Mouse (Mus musculus) limb, embryonic 12.5 days (tissue): ENCODE measurements around the gene Uvrag. TPM values are rescaled to one million over a fixed set of nuclear protein-coding genes. Genes with fewer than 3 reads are reported as not detected.

ENCODE experiments used
- ATAC-seq: fragments of 200-750 bp; cut with Nextera tagmentation; 2 replicates; pipeline ENCODE4 v1.8.0; 2017; ENCODE audit warnings: low read depth, moderate TSS enrichment; ENCODE audit not compliant: insufficient number of reproducible peaks, insufficient read depth, low FRiP score, low TSS enrichment
- H3K27ac ChIP-seq: fragments of 300-500 bp; sonication (generic); 2 replicates; pipeline ENCODE4 v1.5.1; 2016; ENCODE audit warnings: mild to moderate bottlenecking, moderate library complexity
- H3K27me3 ChIP-seq: fragments of 300-500 bp; sonication (generic); 2 replicates; pipeline ENCODE4 v1.6.1; 2016; ENCODE audit warnings: mild to moderate bottlenecking, moderate library complexity
- H3K36me3 ChIP-seq: fragments of 300-500 bp; sonication (generic); 2 replicates; pipeline ENCODE4 v1.6.1; 2016; ENCODE audit warnings: mild to moderate bottlenecking, moderate library complexity
- H3K4me1 ChIP-seq: fragments of 300-500 bp; sonication (generic); replicated peaks from 2 replicates; pipeline ENCODE4 v1.6.1; 2016
- H3K4me2 ChIP-seq: fragments of 300-500 bp; sonication (generic); 2 replicates; pipeline ENCODE4 v1.6.1; 2016; ENCODE audit warnings: mild to moderate bottlenecking, moderate library complexity
- H3K4me3 ChIP-seq: fragments of 300-500 bp; sonication (generic); replicated peaks from 2 replicates; pipeline ENCODE4 v1.5.1; 2016; ENCODE audit warnings: mild to moderate bottlenecking
- H3K9ac ChIP-seq: fragments of 300-500 bp; sonication (generic); replicated peaks from 2 replicates; pipeline ENCODE4 v1.6.1; 2016; ENCODE audit warnings: mild to moderate bottlenecking, moderate library complexity
- H3K9me3 ChIP-seq: fragments of 300-500 bp; sonication (generic); 2 replicates; pipeline ENCODE4 v1.6.1; 2016; ENCODE audit warnings: mild to moderate bottlenecking, moderate library complexity
- WGBS: fragments of 180-500 bp; shearing (Covaris S2); methylation state at CpG from one replicate; pipeline ENCODE4 v1.1.7; 2016; 5-methylcytosine and 5-hydroxymethylcytosine counted together
- polyA plus RNA-seq: library from polyadenylated mRNA; unstranded; fragments of >200 nt; fragmentation: Nextera tagmentation; extraction: Ambion mirVana; gene quantifications from 2 replicates; pipeline ENCODE4 v1.2.1, GENCODE M21; 2016

Uvrag gene
- polyA plus RNA-seq, 1 experiment from 2014 or later = 17.4 TPM

DNA sequence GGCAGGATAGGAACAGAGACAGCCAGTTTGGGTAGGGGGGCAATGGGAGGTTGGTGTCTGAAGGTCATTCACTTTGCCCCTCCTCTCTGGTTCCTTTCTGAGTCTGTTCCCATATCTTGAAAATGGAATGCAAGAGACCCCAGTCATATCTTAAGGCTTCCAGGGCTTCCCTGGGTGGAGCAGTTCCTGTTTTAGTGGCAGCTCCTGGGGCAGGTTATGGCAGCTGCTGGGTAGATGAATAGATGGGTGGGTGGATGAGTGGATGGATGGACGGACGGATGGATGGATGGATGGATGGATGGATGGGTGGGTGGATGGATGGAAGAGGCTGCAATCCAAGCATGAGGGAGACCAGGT lies 273.2 kb downstream of the Uvrag start:
- no peak overlapping the region for H3K4me2 ChIP-seq
- 91% methylated on average over 2 of the region's 2 CpGs for WGBS
- no peak overlapping the region for H3K27ac ChIP-seq
- peaks cover 52% of the 10 kb centered on the region for H3K27me3 ChIP-seq
- H3K9ac ChIP-seq = no peak overlapping the region
- no peaks in the 10 kb centered on the region for H3K36me3 ChIP-seq
- no peak for ATAC-seq
- H3K4me1 ChIP-seq = peaks cover 81% of the 10 kb centered on the region
- H3K9me3 ChIP-seq = no peaks in the 10 kb centered on the region
- H3K4me3 ChIP-seq = no peak overlapping the region

DNA sequence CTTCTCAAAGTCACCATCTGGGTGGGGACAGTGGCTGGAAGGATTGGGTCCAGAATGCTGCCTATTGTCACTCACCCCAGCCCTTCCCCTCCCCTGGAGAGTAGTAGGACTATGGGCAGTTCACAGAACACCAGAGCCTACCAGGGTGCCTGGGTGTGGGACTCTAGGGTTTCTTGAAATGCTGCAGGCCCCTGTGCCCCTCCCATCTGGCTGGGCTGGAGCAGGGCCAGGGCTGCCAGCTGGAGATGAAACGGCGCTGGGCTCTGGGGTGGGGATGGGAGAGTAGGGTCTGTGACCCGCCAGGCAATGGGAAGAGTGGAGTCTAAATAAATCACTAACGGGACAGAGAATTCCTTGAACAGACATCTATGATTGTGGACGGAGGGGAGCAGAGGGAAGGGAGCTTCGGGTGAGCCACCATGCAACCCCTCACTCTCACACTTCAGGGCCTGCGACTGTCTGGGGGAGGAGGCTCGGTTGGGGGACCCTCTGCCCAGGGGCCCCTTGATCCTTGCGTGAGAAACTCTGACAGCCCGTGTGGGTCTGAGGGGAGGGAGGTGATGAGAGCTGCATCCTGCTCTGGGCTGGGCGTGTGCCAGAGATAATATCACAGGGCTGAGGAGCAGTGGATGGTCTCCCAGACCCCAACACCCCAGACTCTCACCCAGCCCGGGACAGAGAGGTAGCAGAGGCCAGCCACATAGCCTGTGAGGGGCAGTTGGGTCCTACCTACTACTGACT lies 273.7 kb downstream of the Uvrag start:
- no peak for ATAC-seq

DNA sequence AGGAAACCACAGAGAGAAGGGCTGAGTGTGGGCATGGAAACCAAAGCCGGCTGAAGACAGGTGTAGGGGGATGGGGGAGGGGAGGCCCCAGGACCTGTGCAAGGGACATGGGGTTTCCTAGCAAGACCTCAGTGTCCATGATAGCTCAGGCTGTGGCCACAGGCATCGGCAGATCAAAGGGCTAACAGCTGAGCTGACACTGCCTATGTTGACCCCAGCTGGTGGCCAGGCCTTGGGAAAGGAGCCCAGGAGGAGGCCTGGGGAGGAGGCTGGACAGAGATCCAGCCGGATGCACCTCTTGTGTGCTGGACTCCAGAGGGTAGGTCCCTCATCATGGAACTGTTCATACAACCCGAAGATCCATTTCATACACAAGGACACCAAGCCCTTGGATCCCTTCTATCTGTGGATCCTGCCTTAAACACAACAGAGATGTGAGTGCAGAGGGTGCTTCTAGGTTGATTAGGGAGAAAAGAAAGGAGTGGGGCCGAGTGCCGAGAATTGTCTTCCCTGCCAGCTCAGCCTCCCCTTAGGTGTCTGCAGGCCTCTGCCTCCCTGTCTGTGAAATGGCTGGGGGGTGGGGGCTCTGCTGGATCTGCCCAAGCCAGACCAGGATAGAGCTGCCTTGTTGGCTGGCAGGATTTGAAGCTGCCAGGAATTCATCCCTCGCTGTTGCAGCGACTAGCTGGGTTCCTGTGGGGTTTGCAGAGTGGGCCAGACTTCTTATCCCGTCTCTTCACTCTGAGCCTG lies 276.8 kb downstream of the Uvrag start:
- Histone ChIP-seq H3K4me2 (no peak overlapping the region), H3K27ac (no peak overlapping the region), H3K4me3 (no peak overlapping the region), H3K36me3 (no peaks in the 10 kb centered on the region), H3K4me1 (peaks cover 60% of the 10 kb centered on the region), H3K9ac (no peak overlapping the region; the same call in 1 of the 2 replicates), H3K27me3 (peaks cover 43% of the 10 kb centered on the region), H3K9me3 (no peaks in the 10 kb centered on the region)
- whole genome bisulfite sequencing = 46% methylated on average over 9 of the region's 9 CpGs
- ATAC-seq = no peak

More for the DNA sequence above, 273.7 kb downstream of the Uvrag start:
- Histone ChIP-seq H3K9me3 (no peaks in the 10 kb centered on the region), H3K36me3 (no peaks in the 10 kb centered on the region), H3K27ac (no peak overlapping the region; the same call in 1 of the 2 replicates), H3K9ac (0 out of 2 replicates have a peak overlapping the region, but pooled peaks have one; percentile 13), H3K27me3 (peaks cover 47% of the 10 kb centered on the region), H3K4me2 (no peak overlapping the region), H3K4me3 (no peak overlapping the region), H3K4me1 (peaks cover 78% of the 10 kb centered on the region)
- WGBS = 21% methylated on average over 12 of the region's 12 CpGs

DNA sequence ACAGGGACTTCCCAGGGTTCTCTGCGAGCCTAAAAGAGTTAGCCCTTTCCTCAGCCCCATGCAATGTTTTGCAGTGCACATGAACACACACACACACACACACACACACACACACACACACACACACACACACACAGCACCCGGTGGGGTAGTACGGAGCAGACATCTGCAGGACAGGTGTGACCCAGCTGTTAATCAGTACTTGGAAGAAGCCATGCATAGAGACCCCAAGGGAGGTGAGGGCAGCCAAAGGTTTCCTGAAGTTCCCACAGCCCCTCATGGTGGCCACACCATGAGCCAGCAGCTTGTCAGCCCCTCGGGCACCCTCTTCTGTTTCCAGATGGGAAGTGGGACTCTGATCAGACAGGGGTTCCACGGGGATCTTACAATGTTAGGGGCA lies 277.9 kb downstream of the Uvrag start:
- no peak overlapping the region for H3K27ac ChIP-seq
- ATAC-seq = no peak
- no peak overlapping the region for H3K4me2 ChIP-seq
- H3K9ac ChIP-seq = no peak overlapping the region
- no peak overlapping the region for H3K4me3 ChIP-seq
- H3K27me3 ChIP-seq = peaks cover 32% of the 10 kb centered on the region
- H3K36me3 ChIP-seq = no peaks in the 10 kb centered on the region
- 52% methylated on average over 5 of the region's 5 CpGs for WGBS
- no peaks in the 10 kb centered on the region for H3K9me3 ChIP-seq
- H3K4me1 ChIP-seq = peaks cover 55% of the 10 kb centered on the region

DNA sequence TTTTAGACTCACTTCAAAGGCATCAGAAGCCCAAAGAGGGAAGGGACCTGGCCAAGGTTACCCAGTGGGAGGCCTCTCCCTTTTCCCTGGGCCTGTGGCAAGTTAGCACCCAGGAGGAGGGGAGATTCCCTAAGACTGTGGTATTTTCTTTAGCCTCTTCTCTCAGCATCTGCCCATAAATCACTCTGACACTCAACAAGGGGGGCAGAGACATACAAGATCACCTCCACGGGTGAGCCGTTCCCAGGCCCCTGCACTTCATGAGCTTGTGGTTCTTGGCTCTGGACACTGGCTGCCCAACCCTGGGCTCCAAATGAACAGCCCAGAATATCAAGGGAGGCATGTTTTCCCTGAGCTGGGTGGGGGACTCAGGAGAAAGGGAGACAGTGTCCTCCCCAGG lies 279.9 kb downstream of the Uvrag start:
- peaks cover 28% of the 10 kb centered on the region for H3K27me3 ChIP-seq
- no peak for ATAC-seq
- no peak overlapping the region for H3K9ac ChIP-seq
- no peaks in the 10 kb centered on the region for H3K9me3 ChIP-seq
- WGBS = 7% methylated on average over 2 of the region's 2 CpGs
- H3K36me3 ChIP-seq = no peaks in the 10 kb centered on the region
- H3K4me2 ChIP-seq = no peak overlapping the region
- H3K4me3 ChIP-seq = no peak overlapping the region
- H3K4me1 ChIP-seq = peaks cover 58% of the 10 kb centered on the region
- H3K27ac ChIP-seq = no peak overlapping the region

DNA sequence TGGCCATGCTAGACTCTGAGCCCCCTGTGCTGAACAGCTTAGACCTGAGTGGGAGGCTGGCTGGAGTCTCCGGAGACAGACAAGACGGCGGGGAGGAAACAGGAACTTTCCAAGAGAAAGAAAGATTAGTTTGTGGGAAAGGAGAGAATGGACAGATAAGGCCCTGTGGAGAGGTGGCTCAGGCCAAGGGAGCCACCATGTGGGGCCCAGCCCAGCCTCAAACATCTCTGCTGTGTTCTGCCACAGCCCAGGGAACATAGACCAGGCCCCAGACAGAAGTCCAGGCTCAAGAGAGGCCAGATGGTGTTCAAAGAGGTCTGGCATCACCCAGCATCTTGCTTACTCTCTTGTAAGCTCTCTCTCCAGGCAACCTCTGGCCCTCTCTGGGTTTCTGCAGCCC lies 283.8 kb downstream of the Uvrag start:
- H3K27me3 ChIP-seq = peaks cover 21% of the 10 kb centered on the region
- no peak overlapping the region for H3K4me3 ChIP-seq
- no peak overlapping the region for H3K9ac ChIP-seq
- 64% methylated on average over 3 of the region's 3 CpGs for WGBS
- H3K36me3 ChIP-seq = peaks cover 19% of the 10 kb centered on the region
- H3K27ac ChIP-seq = peak overlapping the region; percentile 18; the same call in 1 of the 2 replicates
- ATAC-seq = no peak
- H3K4me2 ChIP-seq = no peak overlapping the region
- peaks cover 48% of the 10 kb centered on the region for H3K4me1 ChIP-seq
- H3K9me3 ChIP-seq = no peaks in the 10 kb centered on the region

DNA sequence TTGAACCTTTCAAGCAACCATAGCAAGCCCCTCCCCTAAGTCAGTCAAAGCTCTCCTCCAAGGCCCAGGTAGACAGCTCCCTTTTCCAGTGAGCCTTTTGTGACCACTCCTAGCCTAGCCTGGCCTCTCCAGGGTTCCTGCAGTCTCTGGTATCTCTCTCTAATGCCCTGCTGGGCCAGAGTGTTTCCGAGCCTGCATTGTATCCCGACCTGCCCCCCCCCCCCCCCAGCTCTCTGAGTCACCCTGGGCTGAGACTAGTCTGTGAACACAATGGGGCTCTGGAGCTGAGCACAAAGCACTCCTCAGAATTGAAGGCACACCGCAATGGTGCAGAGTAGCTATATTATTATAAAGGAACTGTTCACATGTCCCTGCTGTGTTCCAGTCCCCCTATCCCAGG lies 284.8 kb downstream of the Uvrag start:
- H3K36me3 ChIP-seq = peaks cover 27% of the 10 kb centered on the region
- no peak overlapping the region for H3K9ac ChIP-seq
- no peaks in the 10 kb centered on the region for H3K9me3 ChIP-seq
- 58% methylated on average over 3 of the region's 3 CpGs for WGBS
- H3K4me1 ChIP-seq = peaks cover 52% of the 10 kb centered on the region
- H3K27me3 ChIP-seq = peaks cover 27% of the 10 kb centered on the region
- H3K27ac ChIP-seq = no peak overlapping the region
- no peak for ATAC-seq
- no peak overlapping the region for H3K4me3 ChIP-seq
- H3K4me2 ChIP-seq = no peak overlapping the region

DNA sequence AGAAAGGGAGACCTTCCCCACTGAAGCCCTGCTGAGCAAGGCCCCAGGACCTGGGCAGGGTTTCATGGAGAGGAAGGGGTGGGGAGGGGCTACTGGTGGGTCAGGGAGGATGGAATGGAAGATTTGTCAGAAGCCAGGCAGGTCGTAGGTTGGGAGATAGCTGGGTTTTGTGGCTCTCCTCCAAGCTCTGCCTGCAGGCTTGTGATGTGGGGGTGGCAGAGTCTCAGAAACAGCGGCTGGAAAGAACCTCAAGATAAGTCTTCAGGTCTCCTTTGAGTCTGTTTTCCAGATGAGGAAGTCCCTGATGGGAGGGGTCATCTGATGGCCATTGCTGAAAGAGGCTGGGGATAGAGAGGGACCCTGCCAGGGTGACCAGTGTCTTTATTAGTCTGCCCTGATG lies 285.6 kb downstream of the Uvrag start:
- Histone ChIP-seq H3K9me3 (no peaks in the 10 kb centered on the region), H3K4me3 (no peak overlapping the region), H3K27ac (no peak overlapping the region), H3K36me3 (peaks cover 34% of the 10 kb centered on the region), H3K27me3 (peaks cover 22% of the 10 kb centered on the region), H3K9ac (no peak overlapping the region), H3K4me1 (peaks cover 54% of the 10 kb centered on the region), H3K4me2 (no peak overlapping the region)
- WGBS = 80% methylated on average over 2 of the region's 2 CpGs
- ATAC-seq = no peak

DNA sequence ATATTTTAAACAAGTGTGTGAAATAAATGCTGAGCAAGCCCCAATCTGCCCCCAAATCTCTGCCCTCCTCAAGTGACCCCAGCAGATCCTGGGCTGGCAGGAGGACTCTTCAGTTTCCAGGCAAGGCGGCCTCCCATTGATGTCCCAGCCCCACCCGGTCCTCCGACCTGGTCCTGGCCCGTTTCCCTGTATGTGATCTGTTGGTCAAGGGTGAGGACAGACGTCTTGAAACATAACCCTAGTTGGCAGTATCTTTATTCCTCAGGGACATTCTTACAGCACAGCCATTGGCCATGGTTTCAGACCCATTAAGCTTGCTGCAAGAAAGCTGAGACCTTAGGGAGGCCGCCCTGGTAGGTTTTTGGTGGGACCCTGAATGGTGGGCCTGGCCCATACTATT lies 287.1 kb downstream of the Uvrag start:
- H3K9me3 ChIP-seq = no peaks in the 10 kb centered on the region
- H3K4me2 ChIP-seq = no peak overlapping the region
- H3K4me1 ChIP-seq = peaks cover 55% of the 10 kb centered on the region
- H3K27me3 ChIP-seq = peaks cover 29% of the 10 kb centered on the region
- 88% methylated on average over 6 of the region's 6 CpGs for WGBS
- no peak overlapping the region for H3K9ac ChIP-seq
- H3K36me3 ChIP-seq = peaks cover 50% of the 10 kb centered on the region
- no peak overlapping the region for H3K4me3 ChIP-seq
- no peak for ATAC-seq
- H3K27ac ChIP-seq = no peak overlapping the region

DNA sequence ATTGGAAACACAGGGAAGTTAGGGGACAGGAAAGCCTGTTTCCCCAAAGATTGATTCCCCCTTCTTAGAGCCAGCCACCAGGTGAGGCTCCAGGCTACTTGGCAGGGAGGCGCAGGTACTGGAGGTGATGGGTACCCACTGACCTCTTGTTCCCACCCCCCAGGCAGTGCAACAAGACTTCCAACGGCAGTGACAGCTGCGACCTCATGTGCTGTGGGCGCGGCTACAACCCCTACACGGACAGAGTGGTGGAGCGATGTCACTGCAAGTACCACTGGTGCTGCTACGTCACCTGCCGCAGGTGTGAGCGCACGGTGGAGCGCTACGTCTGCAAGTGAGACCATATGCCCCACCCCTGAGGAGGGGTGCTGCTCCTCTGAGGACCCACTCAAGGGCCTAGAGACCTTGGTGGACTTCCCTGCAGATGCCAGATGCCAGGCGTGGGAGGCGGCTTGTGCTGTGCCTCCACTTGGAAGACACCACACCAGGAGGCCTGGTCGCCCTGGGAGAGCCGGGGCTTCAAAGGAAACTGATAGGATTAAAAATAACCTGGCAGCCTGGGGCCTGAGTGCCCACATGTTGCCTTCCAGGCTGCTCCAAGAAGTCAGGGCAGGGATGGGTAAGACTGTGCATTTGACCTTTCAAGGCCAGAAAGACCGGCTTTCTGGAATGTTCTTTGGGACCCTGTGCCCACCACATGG lies 287.8 kb downstream of the Uvrag start:
- ATAC-seq = no peak
- no peak overlapping the region for H3K27ac ChIP-seq
- H3K9ac ChIP-seq = no peak overlapping the region
- peaks cover 57% of the 10 kb centered on the region for H3K36me3 ChIP-seq
- H3K4me2 ChIP-seq = no peak overlapping the region
- H3K4me1 ChIP-seq = peaks cover 51% of the 10 kb centered on the region
- no peak overlapping the region for H3K4me3 ChIP-seq
- peaks cover 36% of the 10 kb centered on the region for H3K27me3 ChIP-seq
- 83% methylated on average over 18 of the region's 18 CpGs for WGBS
- H3K9me3 ChIP-seq = no peaks in the 10 kb centered on the region

DNA sequence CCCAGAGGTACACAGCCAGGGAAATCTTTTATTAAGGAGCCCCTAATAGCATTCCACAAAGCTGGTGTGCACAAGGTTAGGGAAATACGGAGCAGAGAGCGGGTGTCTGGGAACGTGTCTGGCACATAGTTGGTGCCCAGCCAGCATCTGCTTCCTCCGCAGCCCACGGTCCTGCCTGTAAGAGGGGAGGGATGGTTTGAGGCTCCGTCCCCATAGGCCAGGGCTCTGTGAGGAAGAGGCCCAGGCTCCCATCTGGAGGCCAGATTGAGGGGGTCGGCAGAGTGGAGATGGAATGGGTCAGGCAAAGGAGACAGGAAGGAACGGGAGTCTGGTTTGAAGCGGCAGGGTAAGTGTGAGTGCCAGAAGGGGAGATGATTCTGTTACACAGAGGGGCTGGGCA lies 289.7 kb downstream of the Uvrag start:
- H3K36me3 ChIP-seq = peaks cover 76% of the 10 kb centered on the region

More for the DNA sequence above, 289.7 kb downstream of the Uvrag start:
- peaks cover 40% of the 10 kb centered on the region for H3K4me1 ChIP-seq
- H3K27me3 ChIP-seq = peaks cover 51% of the 10 kb centered on the region
- H3K4me2 ChIP-seq = 0 out of 2 replicates have a peak overlapping the region, but pooled peaks have one; percentile 17
- 22% methylated on average over 9 of the region's 9 CpGs for WGBS
- no peaks in the 10 kb centered on the region for H3K9me3 ChIP-seq
- no peak overlapping the region for H3K9ac ChIP-seq
- ATAC-seq = peak; percentile 75; the same call in 1 of the 2 replicates
- peak overlapping the region; percentile 37; the same call in 1 of the 2 replicates for H3K27ac ChIP-seq
- no peak overlapping the region for H3K4me3 ChIP-seq
